Mouse (Mus musculus): ENCODE results near the gene Pear1. TPM values are rescaled to one million over a fixed set of nuclear protein-coding genes. Genes with fewer than 3 reads are reported as not detected.
A peak's percentile ranks its signal among the peaks of the same experiment; 100 is the strongest.

The Pear1 gene
- polyA plus RNA-seq, 1 experiment from 2014 or later, result 13.2 TPM

DNA sequence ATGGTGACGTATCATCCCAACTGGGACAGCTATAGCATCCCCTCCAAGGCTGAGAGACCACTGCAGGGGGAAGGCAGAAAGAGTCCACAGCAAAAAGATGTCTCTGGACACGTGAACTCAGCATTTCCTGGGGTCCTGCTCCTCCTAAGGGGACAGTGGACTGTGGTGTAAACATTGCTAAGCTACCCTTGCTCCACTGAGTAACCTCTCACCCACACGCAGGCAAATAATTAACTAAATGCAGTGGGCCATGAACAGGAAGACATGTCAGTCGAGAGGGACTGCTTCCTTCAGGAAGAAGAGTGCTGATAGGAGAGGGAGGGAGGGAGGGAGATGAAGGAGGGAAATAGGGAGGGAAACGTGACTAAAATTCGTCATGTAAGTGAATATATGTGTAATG, 53.0 kb downstream of the Pear1 start:
- peaks cover 49% of the 10 kb centered on the region for H3K27me3 ChIP-seq
- no peak overlapping the region for H3K4me2 ChIP-seq (replicated peaks)
- peaks cover 39% of the 10 kb centered on the region for H3K4me1 ChIP-seq
- 48% methylated on average over 6 of the region's 6 CpGs for WGBS
- no peaks in the 10 kb centered on the region for H3K36me3 ChIP-seq
- H3K27ac ChIP-seq, result no peak overlapping the region
- H3K9ac ChIP-seq, result no peak overlapping the region
- H3K4me3 ChIP-seq, result no peak overlapping the region
- H3K9me3 ChIP-seq (replicated peaks), result no peaks in the 10 kb centered on the region
- ATAC-seq (ENCODE audit: low FRiP score), result no peak

DNA sequence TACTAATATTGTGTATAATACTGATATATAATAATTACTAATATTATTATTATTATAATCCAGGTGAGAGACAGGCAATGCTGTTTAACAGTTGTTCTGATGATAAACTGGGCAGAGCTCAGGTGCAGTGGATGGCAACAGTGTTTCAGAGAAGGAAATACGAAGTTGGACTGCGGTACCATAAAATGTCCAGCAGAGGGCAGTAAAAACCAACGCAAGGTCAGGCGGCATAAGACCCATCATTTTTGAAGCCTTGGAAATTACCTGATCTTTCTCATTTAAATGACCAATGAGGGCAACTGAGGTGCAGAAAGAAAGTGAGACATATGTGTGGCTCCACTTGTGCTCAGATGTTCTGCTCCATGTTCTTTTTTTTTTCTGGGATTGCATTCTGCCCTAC, 53.8 kb downstream of the Pear1 start:
- H3K4me2 ChIP-seq (replicated peaks), result no peak overlapping the region
- peaks cover 32% of the 10 kb centered on the region for H3K4me1 ChIP-seq
- no peak overlapping the region for H3K9ac ChIP-seq
- WGBS, result 2% methylated on average over 4 of the region's 4 CpGs
- peaks cover 52% of the 10 kb centered on the region for H3K27me3 ChIP-seq
- H3K27ac ChIP-seq, result no peak overlapping the region
- ATAC-seq (ENCODE audit: low FRiP score), result no peak
- no peaks in the 10 kb centered on the region for H3K36me3 ChIP-seq
- no peak overlapping the region for H3K4me3 ChIP-seq
- H3K9me3 ChIP-seq (replicated peaks), result no peaks in the 10 kb centered on the region

- Histone ChIP-seq H3K9ac (no peak overlapping the region), H3K27me3 (peaks cover 52% of the 10 kb centered on the region), H3K4me2 (replicated peaks) (no peak overlapping the region), H3K27ac (no peak overlapping the region), H3K9me3 (replicated peaks) (no peaks in the 10 kb centered on the region), H3K4me3 (no peak overlapping the region), H3K4me1 (peaks cover 34% of the 10 kb centered on the region), H3K36me3 (no peaks in the 10 kb centered on the region)
- WGBS, result 85% methylated on average over 8 of the region's 8 CpGs
- no peak for ATAC-seq (ENCODE audit: low FRiP score)
Observed at GRCm38 (mm10) chr3:87769506-87769905, 54.6 kb downstream of the Pear1 start.

GRCm38 (mm10) chr3:87768844-87769243, 55.3 kb downstream of the Pear1 start:
- H3K27ac ChIP-seq, result no peak overlapping the region
- H3K9me3 ChIP-seq (replicated peaks), result no peaks in the 10 kb centered on the region
- ATAC-seq (ENCODE audit: low FRiP score), result no peak
- H3K4me1 ChIP-seq, result peaks cover 36% of the 10 kb centered on the region
- H3K36me3 ChIP-seq, result no peaks in the 10 kb centered on the region
- peak overlapping the region; percentile 48 for H3K4me2 ChIP-seq (replicated peaks)
- 3% methylated on average over 36 of the region's 37 CpGs for WGBS
- peak overlapping the region; percentile 37 for H3K4me3 ChIP-seq
- peaks cover 56% of the 10 kb centered on the region for H3K27me3 ChIP-seq
- H3K9ac ChIP-seq, result peak overlapping the region; percentile 40; the same call in 1 of the 2 replicates

DNA sequence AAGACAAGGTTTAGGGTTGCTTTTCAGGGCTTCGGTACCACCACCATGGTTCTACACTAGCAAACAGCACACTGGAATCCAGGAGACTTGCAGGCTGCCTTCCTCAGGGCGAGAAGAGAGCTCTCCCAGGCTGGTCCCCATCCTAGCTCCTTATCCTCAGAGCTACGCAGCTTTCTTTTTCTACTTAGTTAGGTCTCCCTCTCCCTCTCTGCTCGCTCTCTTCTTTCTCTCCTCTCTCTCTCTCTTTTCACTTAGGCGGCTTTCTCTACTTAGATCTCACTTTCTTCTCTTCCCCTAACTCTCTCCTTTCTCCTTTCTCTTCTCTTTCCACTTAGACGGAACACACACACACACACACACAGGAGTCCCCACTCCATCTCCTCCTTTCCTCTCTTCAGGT, 55.7 kb downstream of the Pear1 start:
- WGBS, result 43% methylated on average over 6 of the region's 6 CpGs
- ATAC-seq (ENCODE audit: low FRiP score), result no peak
- H3K4me3 ChIP-seq, result peak overlapping the region; percentile 37
- peak overlapping the region; percentile 40; the same call in 1 of the 2 replicates for H3K9ac ChIP-seq
- peaks cover 58% of the 10 kb centered on the region for H3K27me3 ChIP-seq
- peaks cover 38% of the 10 kb centered on the region for H3K4me1 ChIP-seq
- H3K4me2 ChIP-seq (replicated peaks), result peak overlapping the region; percentile 48
- H3K27ac ChIP-seq, result peak overlapping the region; percentile 4; the same call in 1 of the 2 replicates
- H3K36me3 ChIP-seq, result no peaks in the 10 kb centered on the region
- no peaks in the 10 kb centered on the region for H3K9me3 ChIP-seq (replicated peaks)

GRCm38 (mm10) chr3:87767764-87768163, 56.3 kb downstream of the Pear1 start:
- Histone ChIP-seq H3K4me1 (peaks cover 36% of the 10 kb centered on the region), H3K36me3 (no peaks in the 10 kb centered on the region), H3K27ac (no peak overlapping the region), H3K9me3 (replicated peaks) (no peaks in the 10 kb centered on the region), H3K4me3 (0 out of 2 replicates have a peak overlapping the region, but pooled peaks have one; percentile 7), H3K9ac (peak overlapping the region; percentile 36; the same call in 1 of the 2 replicates), H3K27me3 (peaks cover 58% of the 10 kb centered on the region), H3K4me2 (replicated peaks) (peak overlapping the region; percentile 48)
- 60% methylated on average over 8 of the region's 8 CpGs for WGBS
- no peak for ATAC-seq (ENCODE audit: low FRiP score)

DNA sequence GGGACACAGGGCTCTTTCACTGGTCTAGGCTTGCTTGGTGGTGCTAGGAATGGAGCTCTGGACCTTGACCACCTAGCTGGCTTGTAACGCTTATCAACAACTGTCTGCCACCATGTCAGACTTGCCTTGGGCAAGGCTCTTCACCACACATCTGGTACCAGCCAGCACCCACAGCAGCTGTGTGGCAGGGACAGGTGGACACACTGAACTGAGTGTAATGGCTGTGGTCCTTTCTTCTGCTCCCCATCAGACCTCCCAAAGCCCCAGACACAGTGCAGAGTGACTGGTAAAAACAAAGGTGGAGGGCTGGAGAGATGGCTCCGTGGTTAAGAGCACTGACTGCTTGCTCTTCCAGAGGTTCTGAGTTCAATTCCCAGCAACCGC, 57.8 kb downstream of the Pear1 start:
- no peak overlapping the region for H3K27ac ChIP-seq
- WGBS, result 79% methylated on average over 3 of the region's 3 CpGs
- H3K4me3 ChIP-seq, result no peak overlapping the region
- H3K36me3 ChIP-seq, result no peaks in the 10 kb centered on the region
- peaks cover 58% of the 10 kb centered on the region for H3K27me3 ChIP-seq
- H3K9me3 ChIP-seq (replicated peaks), result no peaks in the 10 kb centered on the region
- ATAC-seq (ENCODE audit: low FRiP score), result no peak
- H3K9ac ChIP-seq, result no peak overlapping the region
- H3K4me2 ChIP-seq (replicated peaks), result no peak overlapping the region
- peaks cover 34% of the 10 kb centered on the region for H3K4me1 ChIP-seq

DNA sequence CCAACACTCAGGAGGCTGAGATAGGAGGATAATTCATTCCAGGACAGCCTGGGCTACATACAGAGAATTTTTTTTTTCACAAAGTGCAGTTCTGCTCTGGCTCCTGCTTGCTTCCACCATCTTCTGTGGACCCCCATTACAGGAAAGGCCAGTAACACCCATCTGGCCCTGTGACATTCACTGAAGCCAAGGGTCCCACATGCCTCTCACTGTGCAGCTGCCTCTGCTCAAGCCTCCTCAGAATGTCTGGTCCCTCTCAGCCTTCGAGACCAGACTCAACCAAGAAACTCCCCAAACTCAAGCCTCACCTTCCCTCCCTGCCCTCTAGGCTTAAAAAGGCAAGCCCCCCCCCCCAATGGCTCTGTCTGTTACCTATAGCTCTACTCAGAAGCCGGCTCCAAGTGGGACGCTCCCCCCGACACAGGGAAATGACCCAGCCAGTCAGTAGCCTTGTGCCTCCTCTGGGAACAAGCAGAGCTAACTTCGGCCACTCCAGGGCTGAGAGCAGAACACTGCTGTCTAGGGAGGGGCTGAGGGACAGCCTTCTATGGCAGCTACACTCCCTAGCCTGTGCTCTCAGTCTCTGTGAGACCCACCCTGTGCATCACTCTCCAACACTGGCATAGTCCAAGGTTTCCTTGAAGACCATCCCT, 58.3 kb downstream of the Pear1 start:
- no peaks in the 10 kb centered on the region for H3K36me3 ChIP-seq
- H3K4me1 ChIP-seq, result peaks cover 34% of the 10 kb centered on the region
- no peak for ATAC-seq (ENCODE audit: low FRiP score)
- 75% methylated on average over 5 of the region's 5 CpGs for WGBS
- H3K9me3 ChIP-seq (replicated peaks), result no peaks in the 10 kb centered on the region
- H3K4me3 ChIP-seq, result no peak overlapping the region
- H3K4me2 ChIP-seq (replicated peaks), result no peak overlapping the region; the same call in 1 of the 2 replicates
- H3K27ac ChIP-seq, result peak overlapping the region; percentile 62; the same call in 1 of the 2 replicates
- H3K27me3 ChIP-seq, result peaks cover 54% of the 10 kb centered on the region
- H3K9ac ChIP-seq, result no peak overlapping the region

DNA sequence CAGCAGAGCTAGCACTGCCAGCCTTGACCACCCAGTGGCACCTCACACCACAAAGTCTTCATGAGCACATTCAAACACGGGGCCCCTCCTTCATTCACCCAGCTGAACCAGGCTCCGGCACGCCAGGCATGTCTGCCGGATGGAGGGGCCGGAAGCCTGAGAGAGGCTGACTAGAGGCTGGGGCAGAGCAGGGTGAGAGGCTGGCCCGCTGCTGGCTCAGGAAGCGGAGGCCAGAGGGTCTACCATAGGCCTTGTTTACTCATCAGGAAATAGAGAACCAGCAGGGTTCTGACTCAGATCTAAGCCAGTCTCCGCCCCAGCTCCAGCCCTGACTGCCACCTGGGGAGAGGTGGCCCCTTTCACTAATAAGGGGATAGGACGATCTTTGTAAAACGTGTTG, 59.0 kb downstream of the Pear1 start:
- 9% methylated on average over 10 of the region's 10 CpGs for WGBS
- H3K4me2 ChIP-seq (replicated peaks), result peak overlapping the region; percentile 11; the same call in 1 of the 2 replicates
- H3K9ac ChIP-seq, result no peak overlapping the region
- no peak overlapping the region for H3K4me3 ChIP-seq
- H3K9me3 ChIP-seq (replicated peaks), result no peaks in the 10 kb centered on the region
- H3K27me3 ChIP-seq, result peaks cover 51% of the 10 kb centered on the region
- H3K27ac ChIP-seq, result peak overlapping the region; percentile 62
- peaks cover 34% of the 10 kb centered on the region for H3K4me1 ChIP-seq
- ATAC-seq (ENCODE audit: low FRiP score), result no peak
- H3K36me3 ChIP-seq, result no peaks in the 10 kb centered on the region

DNA sequence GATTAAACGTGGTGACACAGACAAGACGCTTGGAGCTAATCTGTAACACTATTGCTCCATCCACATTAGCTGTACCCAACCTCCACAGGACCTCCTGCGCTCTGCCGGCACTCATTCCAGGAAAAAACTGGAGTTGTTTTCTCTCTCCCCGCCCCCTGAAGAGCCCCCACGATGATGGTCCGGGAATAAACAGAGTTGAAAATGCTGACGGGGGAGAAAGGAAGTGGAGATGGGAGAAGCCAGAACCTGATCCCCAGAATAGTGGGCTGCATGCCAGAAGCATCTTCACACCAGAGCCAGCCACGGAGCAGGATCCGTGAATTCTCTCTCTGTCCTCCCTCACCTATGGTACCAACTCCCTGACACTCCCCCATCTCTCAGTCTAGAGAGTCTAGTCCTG, 59.6 kb downstream of the Pear1 start:
- H3K4me3 ChIP-seq, result no peak overlapping the region
- H3K4me2 ChIP-seq (replicated peaks), result peak overlapping the region; percentile 11; the same call in 1 of the 2 replicates
- H3K27me3 ChIP-seq, result peaks cover 47% of the 10 kb centered on the region
- H3K36me3 ChIP-seq, result no peaks in the 10 kb centered on the region
- 28% methylated on average over 10 of the region's 10 CpGs for WGBS
- peaks cover 34% of the 10 kb centered on the region for H3K4me1 ChIP-seq
- H3K9ac ChIP-seq, result no peak overlapping the region
- ATAC-seq (ENCODE audit: low FRiP score), result no peak
- peak overlapping the region; percentile 67 for H3K27ac ChIP-seq
- no peaks in the 10 kb centered on the region for H3K9me3 ChIP-seq (replicated peaks)

DNA sequence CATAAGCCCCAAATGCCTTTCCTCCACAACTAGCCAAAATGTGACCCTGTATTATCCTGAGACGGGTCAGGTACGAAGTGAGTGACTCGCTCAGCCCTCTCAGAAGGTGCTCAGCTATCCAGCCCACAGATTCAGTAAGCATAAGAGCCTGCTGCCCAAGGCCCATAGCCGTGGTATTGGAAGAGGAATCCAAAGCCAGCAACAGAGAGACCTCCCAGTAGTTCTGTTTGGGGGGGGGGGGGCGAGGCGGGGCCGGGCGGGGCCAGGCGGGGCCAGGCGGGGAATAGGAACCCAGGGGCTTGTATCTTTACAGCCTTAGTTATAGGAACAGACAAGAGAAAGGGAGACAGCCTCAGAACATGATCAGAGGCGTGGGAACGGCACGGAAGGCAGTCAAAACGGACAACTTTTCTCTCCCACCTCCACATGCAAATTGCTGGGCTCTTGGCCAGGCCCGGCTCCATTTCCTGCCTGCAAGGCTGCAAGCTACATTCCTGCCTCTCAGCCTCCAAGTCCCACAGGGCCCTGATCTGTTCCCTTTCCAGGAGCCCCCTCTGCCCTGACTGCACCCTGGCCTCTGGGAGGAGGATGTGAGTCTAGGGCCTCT, 60.3 kb downstream of the Pear1 start:
- ATAC-seq (ENCODE audit: low FRiP score), result no peak
- H3K27ac ChIP-seq, result peak overlapping the region; percentile 67
- H3K9ac ChIP-seq, result no peak overlapping the region
- 20% methylated on average over 13 of the region's 15 CpGs for WGBS
- peaks cover 31% of the 10 kb centered on the region for H3K4me1 ChIP-seq
- no peaks in the 10 kb centered on the region for H3K36me3 ChIP-seq
- H3K27me3 ChIP-seq, result peaks cover 41% of the 10 kb centered on the region
- no peaks in the 10 kb centered on the region for H3K9me3 ChIP-seq (replicated peaks)
- H3K4me3 ChIP-seq, result no peak overlapping the region
- peak overlapping the region; percentile 31; the same call in 1 of the 2 replicates for H3K4me2 ChIP-seq (replicated peaks)

DNA sequence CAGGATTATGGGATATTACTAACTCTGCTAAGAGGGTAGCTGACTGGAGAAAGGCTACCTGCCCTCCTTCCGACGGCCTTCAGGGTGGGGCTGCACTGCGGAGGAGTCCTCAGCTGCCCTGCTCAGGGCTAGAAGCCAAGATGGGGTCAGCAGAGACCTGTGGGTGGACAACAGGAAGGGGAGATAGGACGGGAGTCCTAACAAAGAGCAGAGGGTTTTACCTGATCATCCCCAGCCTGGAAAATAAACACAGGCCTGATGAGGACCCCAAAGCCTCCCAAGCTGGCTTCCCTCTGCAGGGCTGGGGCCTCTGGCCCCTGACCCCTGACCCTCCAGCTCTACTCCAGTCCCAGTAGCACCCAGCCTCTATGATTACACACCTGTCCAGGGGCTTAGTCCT, 60.9 kb downstream of the Pear1 start:
- Histone ChIP-seq H3K36me3 (no peaks in the 10 kb centered on the region), H3K9me3 (replicated peaks) (no peaks in the 10 kb centered on the region), H3K27me3 (peaks cover 35% of the 10 kb centered on the region), H3K27ac (peak overlapping the region; percentile 67), H3K4me2 (replicated peaks) (peak overlapping the region; percentile 31; the same call in 1 of the 2 replicates), H3K4me3 (no peak overlapping the region), H3K9ac (no peak overlapping the region), H3K4me1 (peaks cover 29% of the 10 kb centered on the region)
- no peak for ATAC-seq (ENCODE audit: low FRiP score)
- 58% methylated on average over 4 of the region's 4 CpGs for WGBS
